Mouse (Mus musculus) thymus, adult 2 months (tissue): Measurements from ENCODE around the gene Nmur1. TPM values are rescaled to one million over a fixed set of nuclear protein-coding genes. Genes with fewer than 3 reads are reported as not detected.

Source experiments
- DNase-seq: peaks from one replicate; pipeline ENCODE4 v3.0.0; 2021
- H3K27ac ChIP-seq: fragments of 200-500 bp; 2 replicates; pipeline ENCODE4 v1.5.1; 2012; ENCODE audit warnings: low read length, control low read depth; ENCODE audit not compliant: control insufficient read depth, insufficient read depth
- H3K27me3 ChIP-seq: fragments of 200-500 bp; 2 replicates; pipeline ENCODE4 v1.6.1; 2012; ENCODE audit warnings: mild to moderate bottlenecking, low read length, moderate library complexity, mixed read lengths; ENCODE audit not compliant: control insufficient read depth, insufficient read depth
- H3K36me3 ChIP-seq: fragments of 200-500 bp; 2 replicates; pipeline ENCODE4 v1.6.1; 2012; ENCODE audit warnings: mild to moderate bottlenecking, low read length, moderate library complexity; ENCODE audit not compliant: control insufficient read depth, insufficient read depth
- H3K4me1 ChIP-seq: fragments of 200-500 bp; replicated peaks from 2 replicates; pipeline ENCODE4 v1.6.1; 2012; ENCODE audit warnings: low read length; ENCODE audit not compliant: control insufficient read depth, insufficient read depth
- H3K4me3 ChIP-seq: fragments of 200-500 bp; 2 replicates; pipeline ENCODE4 v1.5.1; 2012; ENCODE audit warnings: mild to moderate bottlenecking, low read length, control low read depth, moderate library complexity; ENCODE audit not compliant: control insufficient read depth, insufficient read depth
- CTCF ChIP-seq: fragments of 200-500 bp; IDR thresholded peaks from 2 replicates; pipeline ENCODE4 v1.5.1; 2012; ENCODE audit warnings: mild to moderate bottlenecking, control low read depth, low read length, moderate library complexity, borderline replicate concordance; ENCODE audit not compliant: control insufficient read depth, poor library complexity, insufficient read depth; ENCODE audit errors: extremely low read depth
- POLR2A ChIP-seq: fragments of 200-500 bp; IDR thresholded peaks from 2 replicates; pipeline ENCODE4 v1.6.1; 2012; ENCODE audit warnings: mild to moderate bottlenecking, low read length, control low read depth, moderate library complexity; ENCODE audit not compliant: control insufficient read depth, poor library complexity, insufficient read depth; ENCODE audit errors: extremely low read depth
- WGBS: fragments of 180-500 bp; shearing (Covaris S2); methylation state at CpG from one replicate; pipeline ENCODE4 v1.1.7; 2018; 5-methylcytosine and 5-hydroxymethylcytosine counted together
- polyA plus RNA-seq: library from polyadenylated mRNA; depleted of rRNA; stranded (reverse); fragments of >200 nt; gene quantifications from 2 replicates; pipeline ENCODE4 v1.2.3, GENCODE M21; 2012

Gene Nmur1
- polyA plus RNA-seq, 1 experiment: 0.44 TPM

DNA sequence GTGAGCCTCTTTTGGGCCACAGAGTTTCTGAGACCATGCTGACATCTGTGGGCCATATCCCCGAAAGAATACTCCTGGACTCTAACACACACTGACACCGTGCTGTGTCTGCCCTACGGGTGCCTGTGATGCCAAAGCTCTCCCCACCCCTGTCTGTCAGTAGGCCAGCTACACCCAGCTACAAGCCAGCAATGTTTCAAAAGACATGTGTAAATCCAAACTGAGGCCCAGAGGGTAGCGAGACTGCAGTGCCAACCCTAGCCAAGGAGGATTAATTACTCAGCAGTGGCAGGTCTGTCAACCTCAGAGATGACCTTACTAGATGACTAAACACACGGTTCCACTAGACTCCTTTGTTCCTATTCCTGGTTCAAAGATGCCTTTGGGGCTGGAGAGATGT, 49.7 kb downstream of the Nmur1 start:
- DNase-seq: no peak
- TF ChIP-seq CTCF: no peak
- TF ChIP-seq POLR2A: no peak
- H3K4me1 ChIP-seq: peaks cover 14% of the 10 kb centered on the region
- WGBS: 90% methylated on average over 5 of the region's 5 CpGs
- no peaks in the 10 kb centered on the region for H3K27me3 ChIP-seq
- H3K27ac ChIP-seq: no peak overlapping the region
- no peak overlapping the region for H3K4me3 ChIP-seq
- no peaks in the 10 kb centered on the region for H3K36me3 ChIP-seq

DNA sequence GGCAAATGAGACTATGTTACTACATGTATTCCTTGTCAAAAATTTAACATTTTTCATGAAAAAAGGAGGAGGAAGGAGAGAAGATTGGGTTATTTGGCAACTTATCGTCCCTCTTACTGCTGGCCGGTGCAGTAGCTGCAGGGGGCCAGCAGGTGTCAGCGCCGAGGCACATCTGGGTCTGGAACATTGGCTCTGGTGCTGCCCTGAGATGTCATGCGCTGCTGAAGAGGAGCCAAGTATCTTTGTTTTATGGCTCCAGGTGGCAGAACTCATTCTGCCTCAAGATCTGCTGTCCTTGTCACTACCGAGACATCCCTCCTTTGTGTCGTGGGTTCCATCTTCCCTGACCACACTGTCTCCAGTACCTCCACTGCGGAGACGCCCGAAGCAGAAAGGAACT, 54.0 kb downstream of the Nmur1 start:
- no peak for TF ChIP-seq POLR2A
- TF ChIP-seq CTCF: peak; percentile 93
- Histone ChIP-seq H3K36me3 (no peaks in the 10 kb centered on the region), H3K4me1 (no peaks in the 10 kb centered on the region), H3K27ac (no peak overlapping the region), H3K4me3 (no peak overlapping the region), H3K27me3 (no peaks in the 10 kb centered on the region)
- DNase-seq: peak; percentile 71
- 42% methylated on average over 10 of the region's 10 CpGs for WGBS

DNA sequence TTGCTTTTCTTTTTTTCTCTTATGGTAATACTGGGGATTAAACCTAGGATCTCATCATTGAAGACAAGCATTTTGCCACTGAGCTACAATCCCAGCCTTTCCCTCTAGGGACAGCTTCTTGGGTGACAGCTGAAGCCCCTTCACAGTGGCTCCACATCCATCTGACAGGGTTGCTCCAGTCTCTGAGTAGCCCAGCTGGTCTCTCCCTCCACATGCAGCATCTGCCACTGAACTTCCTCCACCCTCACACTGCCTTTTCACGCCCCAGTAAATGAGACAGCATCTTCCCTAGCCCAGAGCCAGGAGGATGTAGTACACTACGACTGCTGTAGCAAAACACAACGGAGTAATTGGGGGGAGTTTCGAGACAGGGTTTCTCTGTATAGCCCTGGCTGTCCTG, 57.9 kb downstream of the Nmur1 start:
- whole genome bisulfite sequencing: 55% methylated on average over 4 of the region's 4 CpGs
- no peak overlapping the region for H3K4me3 ChIP-seq
- H3K27ac ChIP-seq: no peak overlapping the region
- H3K27me3 ChIP-seq: no peaks in the 10 kb centered on the region
- no peaks in the 10 kb centered on the region for H3K36me3 ChIP-seq
- no peak for DNase-seq
- TF ChIP-seq CTCF: no peak
- TF ChIP-seq POLR2A: no peak
- no peaks in the 10 kb centered on the region for H3K4me1 ChIP-seq

DNA sequence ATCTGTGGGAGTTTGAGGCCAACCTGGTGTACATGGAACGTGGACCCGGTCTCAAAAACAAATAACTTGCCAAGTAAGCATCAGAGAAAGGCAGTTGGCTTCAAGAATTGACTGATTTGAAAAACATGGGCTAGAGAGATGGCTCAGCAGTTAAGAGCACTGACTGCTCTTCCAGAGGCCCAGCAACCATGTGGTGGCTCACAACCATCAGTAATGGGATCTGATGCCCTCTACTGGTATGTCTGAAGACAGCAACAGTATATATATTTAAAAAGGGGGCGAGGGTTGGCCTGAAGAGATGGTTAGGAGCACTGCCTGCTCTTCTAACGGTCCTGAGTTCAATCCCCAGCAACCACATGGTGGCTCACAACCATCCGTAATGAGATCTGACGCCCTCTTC, 62.4 kb downstream of the Nmur1 start:
- no peak for DNase-seq
- Histone ChIP-seq H3K36me3 (no peaks in the 10 kb centered on the region), H3K4me3 (no peak overlapping the region), H3K27me3 (no peaks in the 10 kb centered on the region), H3K27ac (no peak overlapping the region), H3K4me1 (peaks cover 8% of the 10 kb centered on the region)
- 35% methylated on average over 6 of the region's 6 CpGs for WGBS
- TF ChIP-seq POLR2A (no peak), CTCF (no peak)

DNA sequence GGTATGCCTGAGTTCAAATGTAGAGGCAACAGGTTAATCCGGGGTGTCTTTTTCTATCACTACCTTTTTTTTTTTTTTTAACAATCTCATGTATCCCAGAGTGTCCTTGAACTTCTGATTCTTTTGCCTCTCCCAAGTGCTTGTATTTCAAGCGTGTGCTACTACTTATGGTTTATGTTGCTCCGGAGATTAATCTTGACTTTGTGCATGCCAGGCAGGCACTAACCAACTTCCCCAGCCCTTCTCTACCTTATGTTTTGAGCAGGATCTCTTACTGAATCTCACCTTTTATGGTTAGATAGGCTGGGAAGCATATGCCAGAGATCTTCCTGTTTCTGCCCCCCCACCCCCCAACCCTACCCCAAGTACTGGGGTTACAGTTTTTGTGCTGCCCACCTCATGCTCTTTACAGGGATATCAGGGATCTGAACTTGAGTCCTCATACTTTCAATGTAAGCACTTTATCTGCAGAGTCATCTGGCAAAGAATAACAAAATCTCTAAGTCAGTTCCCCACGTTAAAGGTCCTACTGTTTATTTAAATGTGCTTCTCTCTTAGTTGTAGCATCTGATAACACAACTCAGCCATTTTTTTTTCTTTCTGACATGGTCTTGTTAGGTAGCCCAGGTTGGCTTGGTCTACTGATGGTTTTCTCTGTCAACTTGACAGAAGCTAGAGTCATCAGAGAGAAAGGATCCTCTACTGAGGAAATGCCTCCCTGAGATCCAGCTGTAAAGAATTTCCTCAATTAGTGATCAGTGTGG, 64.0 kb downstream of the Nmur1 start:
- H3K27me3 ChIP-seq: no peaks in the 10 kb centered on the region
- no peak overlapping the region for H3K27ac ChIP-seq
- H3K4me3 ChIP-seq: no peak overlapping the region
- TF ChIP-seq POLR2A (no peak), CTCF (no peak)
- peaks cover 11% of the 10 kb centered on the region for H3K4me1 ChIP-seq
- peaks cover 5% of the 10 kb centered on the region for H3K36me3 ChIP-seq
- DNase-seq: no peak
- 87% methylated on average over 4 of the region's 4 CpGs for WGBS

DNA sequence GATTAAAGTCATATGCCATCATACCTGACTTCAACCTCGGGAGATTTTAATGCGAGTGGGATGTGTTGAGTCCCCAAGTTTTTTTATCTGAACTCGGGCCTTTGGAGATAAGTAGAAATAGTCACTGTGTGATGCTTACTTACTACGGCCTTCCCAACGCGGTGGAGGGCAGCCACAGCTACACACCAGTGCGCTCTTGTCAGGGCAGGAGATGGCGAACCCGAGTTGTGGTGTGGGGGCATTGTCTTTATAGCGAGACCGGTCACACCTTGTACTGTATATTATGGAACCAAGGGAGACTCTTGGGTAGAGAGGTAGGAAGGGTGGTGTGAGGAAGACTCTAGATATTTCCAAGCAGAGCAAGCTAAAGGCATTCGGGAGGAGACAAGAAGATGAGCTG, 65.6 kb downstream of the Nmur1 start:
- H3K27ac ChIP-seq: peak overlapping the region; percentile 5; the same call in 1 of the 2 replicates
- H3K36me3 ChIP-seq: peaks cover 21% of the 10 kb centered on the region
- peaks cover 11% of the 10 kb centered on the region for H3K4me1 ChIP-seq
- no peaks in the 10 kb centered on the region for H3K27me3 ChIP-seq
- DNase-seq: no peak
- TF ChIP-seq CTCF (no peak), POLR2A (no peak)
- peak overlapping the region; percentile 71 for H3K4me3 ChIP-seq
- WGBS: 12% methylated on average over 12 of the region's 12 CpGs

DNA sequence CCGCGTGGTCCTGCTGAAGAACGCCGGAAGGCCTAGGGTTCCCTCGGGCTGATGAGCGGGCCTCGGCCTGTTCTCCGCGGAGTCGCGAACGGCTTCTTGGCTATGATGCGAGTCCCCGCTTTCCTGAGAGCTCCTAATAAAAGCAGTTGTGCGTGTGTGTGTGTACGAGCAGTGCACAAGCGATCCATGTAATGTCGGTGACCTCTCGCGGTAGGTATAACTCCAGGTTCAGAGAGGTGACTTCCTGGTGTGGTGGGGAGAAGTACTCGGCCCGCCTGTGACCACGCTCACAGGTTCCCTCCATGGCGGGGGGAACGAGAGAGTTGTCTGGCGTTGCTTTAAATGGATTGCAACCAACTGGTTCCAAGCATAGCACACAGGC, 66.2 kb downstream of the Nmur1 start:
- 0 out of 2 replicates have a peak, but pooled peaks have one; percentile 2 for TF ChIP-seq CTCF
- peak; percentile 22; the same call in 1 of the 2 replicates for TF ChIP-seq POLR2A
- no peak for DNase-seq
- Histone ChIP-seq H3K27ac (peak overlapping the region; percentile 5; the same call in 1 of the 2 replicates), H3K4me3 (peak overlapping the region; percentile 71), H3K27me3 (no peaks in the 10 kb centered on the region), H3K36me3 (peaks cover 27% of the 10 kb centered on the region), H3K4me1 (peaks cover 11% of the 10 kb centered on the region)
- WGBS: under 1% methylated on average over 26 of the region's 26 CpGs
